Mouse (Mus musculus): ENCODE results near the gene Msrb1. TPM values are rescaled to one million over a fixed set of nuclear protein-coding genes. Genes with fewer than 3 reads are reported as not detected.
A peak's percentile ranks its signal among the peaks of the same experiment; 100 is the strongest.

The Msrb1 gene
- total RNA-seq, 1 experiment = 30.2 TPM

GRCm38 (mm10) chr17:24692385-24692784, 44.1 kb upstream of the Msrb1 start:
- in situ Hi-C loops (cut with MboI; ENCODE audit: low sequenced_read_pairs in 2 of 2, unreplicated experiment in 2 of 2) = no loop called here
- no peak overlapping the region for H3K4me3 ChIP-seq (ENCODE audit: insufficient read depth in 1 of 2, low read depth in 1 of 2, low read length in 2 of 2, poor library complexity in 1 of 2, severe bottlenecking in 1 of 2)
- TF ChIP-seq MAFK (IDR thresholded peaks at IDR 0.05; ENCODE audit: insufficient read depth, low read depth, low read length) = no peak
- no peak for TF ChIP-seq ZNF384 (IDR thresholded peaks at IDR 0.05; ENCODE audit: low read depth, low read length)
- TF ChIP-seq ZC3H11A (IDR thresholded peaks at IDR 0.05; ENCODE audit: borderline replicate concordance, low read depth, low read length) = no peak
- no peak for TF ChIP-seq CHD2 (IDR thresholded peaks at IDR 0.05; ENCODE audit: low read depth, low read length)
- TF ChIP-seq HCFC1 (IDR thresholded peaks at IDR 0.05; ENCODE audit: borderline replicate concordance, insufficient read depth, low read length) = no peak

DNA sequence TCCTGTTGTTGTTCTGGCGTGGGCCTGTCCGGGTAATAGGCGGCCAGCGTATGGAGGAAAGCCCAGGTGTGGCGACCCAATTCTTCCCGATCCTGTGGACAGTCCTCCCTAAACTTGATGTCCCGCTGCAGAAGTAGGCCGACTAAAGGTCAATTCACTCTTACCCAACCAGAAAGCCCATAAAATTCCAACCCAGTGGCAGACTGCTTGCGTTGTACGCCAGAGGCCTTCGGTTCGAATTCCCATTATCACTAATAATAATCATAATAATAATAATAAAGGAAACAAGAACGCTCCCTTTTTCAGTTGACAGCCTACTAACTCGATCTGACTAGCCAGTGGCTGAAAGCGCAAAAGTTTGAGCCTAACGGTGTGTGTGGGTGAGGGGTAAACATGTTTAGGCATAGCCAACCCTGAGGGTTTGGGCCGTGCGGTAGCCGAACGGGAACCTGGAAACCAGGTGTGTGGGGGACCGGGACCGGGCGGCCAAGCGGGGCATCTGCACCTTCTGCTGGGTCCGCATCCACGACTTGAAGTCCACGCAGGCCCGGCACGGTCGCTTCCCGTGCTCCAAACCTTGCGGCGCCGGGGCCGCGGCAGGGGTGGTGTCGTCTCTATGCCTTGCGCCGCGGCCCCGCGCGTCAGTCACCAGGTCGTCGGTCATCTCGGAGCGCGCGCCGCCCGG, 41.0 kb upstream of the Msrb1 start:
- Histone ChIP-seq H3K4me3 (ENCODE audit: insufficient read depth in 1 of 2, low read depth in 1 of 2, low read length in 2 of 2, poor library complexity in 1 of 2, severe bottlenecking in 1 of 2) (peak overlapping the region; percentile 80 to 94), H3K4me1 (ENCODE audit: control insufficient read depth in 2 of 2, insufficient read depth in 2 of 2, low read length in 2 of 2, poor library complexity in 1 of 2) (peaks cover 11 to 13% of the 10 kb centered on the region in 2 experiments), H3K36me3 (ENCODE audit: control insufficient read depth, insufficient read depth, low read length, poor library complexity, severe bottlenecking) (peaks cover 23% of the 10 kb centered on the region), H3K9ac (ENCODE audit: insufficient read depth, low read depth, low read length, poor library complexity, severe bottlenecking) (peak overlapping the region; percentile 89), H3K9me3 (ENCODE audit: control insufficient read depth, insufficient read depth, low read depth, low read length) (no peaks in the 10 kb centered on the region), H3K27ac (ENCODE audit: insufficient read depth, low read depth, low read length, poor library complexity, severe bottlenecking) (peak overlapping the region; percentile 77)
- no peak for TF ChIP-seq MAFK (IDR thresholded peaks at IDR 0.05; ENCODE audit: insufficient read depth, low read depth, low read length)
- in situ Hi-C loops (cut with MboI; ENCODE audit: low sequenced_read_pairs in 2 of 2, unreplicated experiment in 2 of 2) = no loop called here
- no peak for DNase-seq (ENCODE audit: low read depth, low spot score)

More at GRCm38 (mm10) chr17:24692385-24692784, 44.1 kb upstream of the Msrb1 start:
- Histone ChIP-seq H3K4me1 (ENCODE audit: control insufficient read depth in 2 of 2, insufficient read depth in 2 of 2, low read length in 2 of 2, poor library complexity in 1 of 2) (peaks cover 10 to 14% of the 10 kb centered on the region in 2 experiments), H3K9me3 (ENCODE audit: control insufficient read depth, insufficient read depth, low read depth, low read length) (no peaks in the 10 kb centered on the region), H3K27ac (ENCODE audit: insufficient read depth, low read depth, low read length, poor library complexity, severe bottlenecking) (no peak overlapping the region), H3K36me3 (ENCODE audit: control insufficient read depth, insufficient read depth, low read length, poor library complexity, severe bottlenecking) (peaks cover 13% of the 10 kb centered on the region), H3K9ac (ENCODE audit: insufficient read depth, low read depth, low read length, poor library complexity, severe bottlenecking) (no peak overlapping the region)
- no peak for DNase-seq (ENCODE audit: low read depth, low spot score)

DNA sequence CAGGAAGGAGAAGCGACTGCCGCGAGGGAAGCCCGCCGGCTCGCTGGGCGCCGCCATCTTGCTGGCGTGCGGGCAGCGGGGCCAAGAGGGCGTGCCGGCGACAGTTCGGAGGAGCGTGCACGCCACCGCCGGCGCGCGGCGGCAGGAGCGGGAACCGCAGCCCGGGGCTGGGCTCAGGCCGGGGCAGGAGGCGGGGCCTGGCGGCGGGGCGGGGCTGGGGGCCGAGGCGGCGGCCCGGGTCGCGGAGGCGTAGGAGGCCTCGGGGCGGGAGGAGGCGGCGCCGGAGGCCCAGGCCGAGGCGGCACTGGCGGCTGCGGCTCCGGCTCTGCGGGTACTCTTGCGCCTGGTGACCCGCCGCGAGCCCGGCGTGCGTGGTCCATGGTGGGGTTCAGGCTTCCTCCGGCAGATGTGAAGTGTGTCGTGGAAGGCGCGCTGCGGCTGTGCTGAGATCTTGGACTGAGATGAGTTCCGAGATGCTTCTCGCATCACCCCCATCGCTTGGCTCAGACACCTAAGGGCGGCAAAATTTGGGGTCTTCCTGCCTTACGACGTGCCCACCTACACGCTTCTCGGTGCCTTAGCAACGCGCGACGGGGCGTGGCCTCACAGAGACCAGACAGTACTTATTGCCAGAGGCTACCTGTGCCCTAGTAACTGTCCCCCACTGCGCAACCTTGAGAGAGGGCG, 40.3 kb upstream of the Msrb1 start, which contains the start of the genes Gfer and Noxo1:
Gfer (minus strand) TSS at position 146 of the 687 bp plus-strand sequence.
Noxo1 (plus strand) TSS at position 224 of the 687 bp plus-strand sequence.
- in situ Hi-C loops (cut with MboI; ENCODE audit: low sequenced_read_pairs in 2 of 2, unreplicated experiment in 2 of 2) = no loop called here
- peak; percentile 63 for DNase-seq (ENCODE audit: low read depth, low spot score)
- peaks cover 30% of the 10 kb centered on the region for H3K36me3 ChIP-seq (ENCODE audit: control insufficient read depth, insufficient read depth, low read length, poor library complexity, severe bottlenecking)
- H3K27ac ChIP-seq (ENCODE audit: insufficient read depth, low read depth, low read length, poor library complexity, severe bottlenecking) = peak within 1 kb of the TSS; percentile 89
- H3K4me3 ChIP-seq (ENCODE audit: insufficient read depth in 1 of 2, low read depth in 1 of 2, low read length in 2 of 2, poor library complexity in 1 of 2, severe bottlenecking in 1 of 2) = peak within 1 kb of the TSS; percentile 80 to 94
- H3K9ac ChIP-seq (ENCODE audit: insufficient read depth, low read depth, low read length, poor library complexity, severe bottlenecking) = peak within 1 kb of the TSS; percentile 89
- no peaks in the 10 kb centered on the region for H3K9me3 ChIP-seq (ENCODE audit: control insufficient read depth, insufficient read depth, low read depth, low read length)
- peaks cover 11 to 13% of the 10 kb centered on the region in 2 experiments for H3K4me1 ChIP-seq (ENCODE audit: control insufficient read depth in 2 of 2, insufficient read depth in 2 of 2, low read length in 2 of 2, poor library complexity in 1 of 2)
- TF ChIP-seq HCFC1 (IDR thresholded peaks at IDR 0.05; ENCODE audit: borderline replicate concordance, insufficient read depth, low read length) = no peak
- TF ChIP-seq CHD2 (IDR thresholded peaks at IDR 0.05; ENCODE audit: low read depth, low read length) = no peak
- no peak for TF ChIP-seq ZC3H11A (IDR thresholded peaks at IDR 0.05; ENCODE audit: borderline replicate concordance, low read depth, low read length)
- TF ChIP-seq MAFK (IDR thresholded peaks at IDR 0.05; ENCODE audit: insufficient read depth, low read depth, low read length) = no peak
- no peak for TF ChIP-seq ZNF384 (IDR thresholded peaks at IDR 0.05; ENCODE audit: low read depth, low read length)

- Histone ChIP-seq H3K9ac (ENCODE audit: insufficient read depth, low read depth, low read length, poor library complexity, severe bottlenecking) (peak overlapping the region; percentile 2; the same call in 1 of the 2 replicates), H3K27ac (ENCODE audit: insufficient read depth, low read depth, low read length, poor library complexity, severe bottlenecking) (peak overlapping the region; percentile 55), H3K4me1 (ENCODE audit: control insufficient read depth in 2 of 2, insufficient read depth in 2 of 2, low read length in 2 of 2, poor library complexity in 1 of 2) (peaks cover 11 to 13% of the 10 kb centered on the region in 2 experiments), H3K36me3 (ENCODE audit: control insufficient read depth, insufficient read depth, low read length, poor library complexity, severe bottlenecking) (peaks cover 41% of the 10 kb centered on the region), H3K4me3 (ENCODE audit: insufficient read depth in 1 of 2, low read depth in 1 of 2, low read length in 2 of 2, poor library complexity in 1 of 2, severe bottlenecking in 1 of 2) (peak overlapping the region in 1 of 2 experiments; percentile 27; a peak in 2 of 4 replicates), H3K9me3 (ENCODE audit: control insufficient read depth, insufficient read depth, low read depth, low read length) (no peaks in the 10 kb centered on the region)
- no peak for DNase-seq (ENCODE audit: low read depth, low spot score)
- no peak for TF ChIP-seq ZNF384 (IDR thresholded peaks at IDR 0.05; ENCODE audit: low read depth, low read length)
- TF ChIP-seq CHD2 (IDR thresholded peaks at IDR 0.05; ENCODE audit: low read depth, low read length) = no peak
- no peak for TF ChIP-seq ZC3H11A (IDR thresholded peaks at IDR 0.05; ENCODE audit: borderline replicate concordance, low read depth, low read length)
- no peak for TF ChIP-seq MAFK (IDR thresholded peaks at IDR 0.05; ENCODE audit: insufficient read depth, low read depth, low read length)
- TF ChIP-seq HCFC1 (IDR thresholded peaks at IDR 0.05; ENCODE audit: borderline replicate concordance, insufficient read depth, low read length) = no peak
- in situ Hi-C loops (cut with MboI; ENCODE audit: low sequenced_read_pairs in 2 of 2, unreplicated experiment in 2 of 2) = no loop called here
These were observed 38.5 kb upstream of the Msrb1 start for GRCm38 (mm10) chr17:24697985-24698384.
